Mouse (Mus musculus) MEL (cell line): ENCODE data around the gene Eme2.

Source experiments
- BHLHE40 ChIP-seq: IDR thresholded peaks from 2 replicates; pipeline ENCODE4 v1.6.1; 2012; ENCODE audit warnings: low read depth, mild to moderate bottlenecking, inconsistent platforms, low read length, improper control_type of control experiment, borderline replicate concordance
- CTCF ChIP-seq, 3 experiments: IDR thresholded peaks in 2 of 3; conservative IDR thresholded peaks in 1 of 3; 2 replicates each; pipeline ENCODE4 v1.5.1; 2011 to 2012; ENCODE audit warnings: low read length in 3 of 3, low read depth in 2 of 3, mild to moderate bottlenecking in 2 of 3, improper control_type of control experiment in 1 of 3, inconsistent platforms in 1 of 3, mixed read lengths in 1 of 3, moderate library complexity in 1 of 3; ENCODE audit not compliant: control insufficient read depth in 1 of 3, insufficient read depth in 1 of 3, poor library complexity in 1 of 3, severe bottlenecking in 1 of 3
- GATA1 ChIP-seq: IDR thresholded peaks from 2 replicates; pipeline ENCODE4 v1.6.1; 2011; ENCODE audit warnings: low read depth, low read length, improper control_type of control experiment
- MAFK ChIP-seq: IDR thresholded peaks from 2 replicates; pipeline ENCODE4 v1.6.1; 2011; ENCODE audit warnings: low read depth, mild to moderate bottlenecking, low read length, improper control_type of control experiment, borderline replicate concordance
- NRF1 ChIP-seq: IDR thresholded peaks from 2 replicates; pipeline ENCODE4 v1.6.1; 2014; ENCODE audit warnings: low read depth, mild to moderate bottlenecking, inconsistent platforms, low read length, improper control_type of control experiment, moderate library complexity; ENCODE audit not compliant: poor library complexity, insufficient read depth, severe bottlenecking
- POLR2A ChIP-seq, 2 experiments: IDR thresholded peaks; 2 replicates each; pipeline ENCODE4 v1.6.1; 2011 to 2012; ENCODE audit warnings: low read length in 2 of 2, mild to moderate bottlenecking in 2 of 2, control low read depth in 1 of 2, improper control_type of control experiment in 1 of 2, low read depth in 1 of 2, moderate library complexity in 1 of 2; ENCODE audit not compliant: control insufficient read depth in 1 of 2, insufficient read depth in 1 of 2, poor library complexity in 1 of 2
- POLR2AphosphoS2 ChIP-seq: IDR thresholded peaks from 2 replicates; pipeline ENCODE4 v1.6.1; 2011; ENCODE audit warnings: low read length, improper control_type of control experiment
- TAL1 ChIP-seq: IDR thresholded peaks from 2 replicates; pipeline ENCODE4 v1.6.1; 2012; ENCODE audit warnings: mild to moderate bottlenecking, inconsistent platforms, low read length, moderate library complexity, mixed read lengths
- TCF12 ChIP-seq: IDR thresholded peaks from 2 replicates; pipeline ENCODE4 v1.6.1; 2014; ENCODE audit warnings: low read depth, mild to moderate bottlenecking, inconsistent platforms, low read length, improper control_type of control experiment, moderate library complexity
- USF1 ChIP-seq: IDR thresholded peaks from 2 replicates; pipeline ENCODE4 v1.6.1; 2014; ENCODE audit warnings: low read depth, mild to moderate bottlenecking, inconsistent platforms, low read length, improper control_type of control experiment, moderate library complexity
- USF2 ChIP-seq, 2 experiments: IDR thresholded peaks; 2 replicates each; pipeline ENCODE4 v1.6.1; 2011 to 2012; ENCODE audit warnings: improper control_type of control experiment in 2 of 2, low read length in 2 of 2, borderline replicate concordance in 1 of 2, inconsistent platforms in 1 of 2, low read depth in 1 of 2, mild to moderate bottlenecking in 1 of 2; ENCODE audit not compliant: insufficient read depth in 1 of 2
- ZC3H11A ChIP-seq: IDR thresholded peaks from 2 replicates; pipeline ENCODE4 v1.6.1; 2012; ENCODE audit warnings: low read depth, mild to moderate bottlenecking, inconsistent platforms, low read length, improper control_type of control experiment
- ZNF384 ChIP-seq: IDR thresholded peaks from 2 replicates; pipeline ENCODE4 v1.6.1; 2012; ENCODE audit warnings: low read depth, mild to moderate bottlenecking, inconsistent platforms, low read length, improper control_type of control experiment

- no peak for TF ChIP-seq POLR2AphosphoS2
- no peak for TF ChIP-seq POLR2A (IDR thresholded peaks at IDR 0.05; ENCODE audit: control insufficient read depth in 1 of 2, insufficient read depth in 1 of 2, low read depth in 1 of 2, low read length in 2 of 2, poor library complexity in 1 of 2)
- no peak for TF ChIP-seq USF1
- TF ChIP-seq CTCF (IDR thresholded peaks at IDR 0.05 in 2 of 3, conservative IDR thresholded peaks at IDR 0.05 in 1 of 3; ENCODE audit: control insufficient read depth in 1 of 3, insufficient read depth in 1 of 3, low read depth in 2 of 3, low read length in 3 of 3, poor library complexity in 1 of 3, severe bottlenecking in 1 of 3) = no peak
- TF ChIP-seq GATA1 = no peak
- TF ChIP-seq ZC3H11A = no peak
- no peak for TF ChIP-seq USF2 (IDR thresholded peaks at IDR 0.05; ENCODE audit: borderline replicate concordance in 1 of 2, insufficient read depth in 1 of 2, low read depth in 1 of 2, low read length in 2 of 2)
- TF ChIP-seq TCF12 = no peak
- no peak for TF ChIP-seq NRF1
- no peak for TF ChIP-seq ZNF384
- TF ChIP-seq BHLHE40 = no peak
- TF ChIP-seq TAL1 = no peak
- TF ChIP-seq MAFK = no peak
Measured at GRCm38 (mm10) chr17:24897600-24897999, 2.7 kb upstream of the Eme2 start.
